Mouse (Mus musculus): ENCODE results near the gene Lcn5.
A peak's percentile ranks its signal among the peaks of the same experiment; 100 is the strongest.

Gene Lcn5

GRCm38 (mm10) chr2:25657652-25658051, at the start of gene Lcn5:
TSS of gene Lcn5 (plus strand) at chr2:25657952.
- DNase-seq (ENCODE audit: low spot score), result no peak

GRCm38 (mm10) chr2:25608671-25609070, 49.1 kb upstream of the Lcn5 start:
- no peak for DNase-seq (ENCODE audit: low spot score)

DNA sequence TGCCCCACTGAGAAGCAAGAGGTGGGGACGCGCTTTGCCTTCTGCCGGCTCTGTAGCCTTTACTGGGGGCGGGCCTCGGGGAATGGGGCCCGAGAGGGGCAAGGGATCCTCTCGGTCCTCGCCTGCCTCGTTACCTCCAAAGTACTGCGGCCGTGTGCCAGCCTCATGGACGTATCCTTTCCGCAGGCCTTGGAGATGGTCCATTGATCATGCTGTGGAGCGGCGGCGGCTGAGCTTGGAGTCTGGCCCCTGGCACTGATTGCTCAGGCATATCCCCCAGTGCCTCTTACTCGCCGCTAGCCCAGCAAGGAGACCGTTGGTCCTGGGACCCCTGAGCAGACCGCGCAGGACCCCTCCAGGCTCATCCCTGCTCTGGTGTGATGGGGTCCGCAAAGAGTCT, 41.4 kb upstream of the Lcn5 start:
- no peak for DNase-seq (ENCODE audit: low spot score)

DNA sequence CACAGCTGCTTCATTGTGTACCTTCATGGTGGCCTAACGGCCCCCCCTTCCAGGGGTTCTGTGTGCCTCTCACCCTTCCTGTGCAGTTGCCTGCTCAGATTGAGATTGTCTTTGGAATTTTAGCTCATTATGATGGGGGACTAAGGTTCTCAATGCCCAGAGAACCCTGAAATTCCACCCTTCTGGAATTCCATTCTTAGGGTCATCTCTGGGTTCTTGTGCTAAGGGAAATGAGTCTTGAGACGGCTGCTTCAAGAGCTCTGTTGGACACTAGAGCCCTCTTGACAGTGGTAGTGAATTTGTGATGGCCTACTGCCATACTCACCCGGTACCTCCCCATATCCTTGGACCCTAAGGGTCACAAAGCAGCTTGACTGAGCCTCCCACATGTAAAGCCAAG, 40.2 kb upstream of the Lcn5 start, which contains the start of gene Ccdc183:
Ccdc183 (minus strand) TSS at position 101 of the 400 bp plus-strand sequence.
- no peak for DNase-seq (ENCODE audit: low spot score)

DNA sequence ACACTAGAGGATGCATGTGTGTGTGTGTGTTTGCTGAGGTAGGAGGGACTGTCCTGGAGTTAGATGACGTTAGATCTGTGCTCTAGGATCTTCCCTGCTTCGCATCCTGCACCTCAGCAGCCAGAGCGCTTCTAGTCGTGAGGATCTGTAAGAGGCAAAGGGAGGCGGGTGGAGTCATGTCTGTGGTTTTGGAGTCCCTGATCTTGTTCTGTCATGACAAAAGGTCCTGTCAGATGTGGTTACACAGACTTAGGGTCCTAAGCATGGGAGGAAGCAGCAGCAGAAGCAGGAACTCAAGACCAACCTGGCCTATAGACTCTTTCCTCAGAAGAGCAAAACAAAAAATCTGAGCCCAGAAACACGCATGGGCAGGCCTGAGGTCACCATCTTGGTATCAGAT, 37.4 kb upstream of the Lcn5 start:
- no peak for DNase-seq (ENCODE audit: low spot score)

DNA sequence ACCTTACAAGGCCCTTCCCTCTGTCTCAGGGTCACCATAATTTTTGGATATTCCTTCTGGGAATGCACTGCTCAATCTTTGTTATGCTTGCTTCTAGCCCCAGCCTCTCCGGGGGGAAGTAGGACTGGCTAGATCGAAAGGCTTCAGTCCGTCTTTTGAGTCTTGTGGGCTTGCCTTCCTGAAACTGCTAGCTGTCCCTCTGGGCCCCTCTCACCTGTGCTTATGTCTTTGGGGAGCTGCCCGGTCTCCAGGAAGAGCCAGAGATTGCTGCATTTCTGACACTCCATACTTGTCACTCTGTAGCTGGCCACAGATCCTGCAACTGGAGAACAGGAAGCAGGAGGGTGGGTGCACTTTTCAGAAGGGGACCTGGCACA, 36.9 kb upstream of the Lcn5 start:
- DNase-seq (ENCODE audit: low spot score), result no peak

DNA sequence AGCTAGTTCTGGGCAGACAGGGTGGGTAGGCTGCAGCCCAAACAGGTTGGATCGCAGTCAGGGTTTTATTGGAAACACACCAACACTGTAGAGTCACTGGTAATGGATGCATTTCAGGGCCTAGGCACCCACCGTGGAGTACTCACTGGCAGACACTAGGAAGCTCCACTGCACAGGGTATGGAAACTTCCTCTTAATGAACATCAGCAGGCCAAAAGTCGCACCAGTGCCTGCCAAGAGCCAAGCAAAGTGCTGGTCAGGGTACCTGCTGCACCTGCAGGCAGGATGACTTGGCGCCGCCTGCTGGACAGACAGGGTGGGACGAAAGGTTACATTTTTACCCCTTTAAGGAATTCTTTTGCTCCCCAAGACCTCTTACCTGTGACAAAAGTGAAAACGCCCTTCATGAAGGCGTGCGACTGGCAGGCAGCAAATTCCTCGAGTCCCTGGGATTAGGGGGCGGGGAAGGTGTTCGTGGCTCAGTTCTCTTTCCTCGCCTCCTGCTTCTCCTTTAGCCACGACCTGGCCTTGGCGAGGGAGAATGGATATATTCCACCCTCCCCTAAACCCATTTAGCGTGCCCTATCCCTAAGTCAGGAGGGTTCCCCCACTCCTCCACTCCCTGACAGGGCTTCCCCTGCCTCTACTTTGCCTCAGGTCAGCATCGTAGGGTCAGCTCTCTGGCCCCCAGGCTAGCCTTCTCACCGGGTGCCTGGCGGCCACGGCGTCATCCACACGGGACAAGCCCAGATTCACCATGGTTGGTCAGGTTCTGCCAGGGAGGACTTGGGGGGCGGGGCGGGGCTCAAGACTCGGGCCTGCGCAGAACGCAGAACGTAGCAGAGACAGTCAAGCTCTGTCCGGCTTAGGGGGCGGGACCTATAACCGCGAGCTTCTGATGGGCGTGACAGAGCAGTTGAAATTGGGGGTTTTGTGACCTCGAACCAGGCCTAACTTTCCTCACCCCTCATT, 36.2 kb upstream of the Lcn5 start, which contains the start of gene Tmem141:
Tmem141 (minus strand) TSS at position 777 of the 972 bp plus-strand sequence.
- DNase-seq (ENCODE audit: low spot score), result peak; percentile 80

- DNase-seq (ENCODE audit: low spot score), result no peak
Observed at GRCm38 (mm10) chr2:25625986-25626385, 31.8 kb upstream of the Lcn5 start.

- no peak for DNase-seq (ENCODE audit: low spot score)
Observed at GRCm38 (mm10) chr2:25627811-25628210, 29.9 kb upstream of the Lcn5 start, which contains the start of gene Fcna. TSS of gene Fcna (minus strand) at chr2:25628030.

- no peak for DNase-seq (ENCODE audit: low spot score)
Observed at GRCm38 (mm10) chr2:25628738-25629137, 29.0 kb upstream of the Lcn5 start.

- no peak for DNase-seq (ENCODE audit: low spot score)
Observed at GRCm38 (mm10) chr2:25633616-25634015, 24.1 kb upstream of the Lcn5 start.

DNA sequence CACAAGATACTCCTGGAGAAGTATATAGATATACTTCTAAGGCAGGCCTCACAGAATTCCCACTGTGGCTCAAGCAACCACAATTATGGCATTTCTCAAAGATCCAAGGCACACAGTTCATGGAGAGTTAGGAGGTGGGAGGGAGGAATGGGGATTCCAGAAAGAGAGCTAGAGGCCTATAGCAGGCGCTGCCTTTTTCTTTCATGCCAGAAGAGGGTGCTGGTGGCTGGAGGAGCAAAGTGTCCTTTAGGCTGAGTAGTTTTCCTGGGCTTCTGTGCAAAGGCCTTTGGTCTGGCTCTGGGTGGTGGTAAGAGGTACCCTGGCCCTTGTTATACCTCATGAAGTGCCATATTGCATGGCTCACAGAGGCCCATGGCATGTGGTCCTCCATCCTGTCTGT, 23.7 kb upstream of the Lcn5 start:
- no peak for DNase-seq (ENCODE audit: low spot score)

- peak; percentile 18 for DNase-seq (ENCODE audit: low spot score)
Observed at GRCm38 (mm10) chr2:25639890-25640289, 17.9 kb upstream of the Lcn5 start.

- no peak for DNase-seq (ENCODE audit: low spot score)
Observed at GRCm38 (mm10) chr2:25652902-25653301, 4.8 kb upstream of the Lcn5 start, which contains the start of gene Lcn8. TSS of gene Lcn8 (plus strand) at chr2:25653120.

DNA sequence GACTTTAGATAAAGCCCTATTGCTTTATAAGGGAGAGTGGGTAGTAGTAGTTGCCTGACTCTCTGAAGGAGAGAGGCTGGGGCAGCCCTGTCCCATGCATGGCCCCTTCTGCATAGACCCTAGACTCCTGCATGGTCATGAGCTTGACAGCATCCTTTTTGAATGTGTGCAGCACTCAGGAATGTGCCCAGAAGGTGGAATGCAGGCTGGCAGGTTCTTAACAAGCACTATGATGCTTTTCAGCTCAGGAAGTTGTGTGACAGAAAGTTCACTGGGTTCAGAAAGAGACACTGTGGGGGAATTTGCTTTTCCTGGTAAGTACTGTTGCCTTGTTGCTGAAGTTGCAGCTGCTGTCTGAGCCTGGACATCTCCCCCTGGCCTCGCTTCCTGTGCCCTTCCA, 3.2 kb upstream of the Lcn5 start:
- no peak for DNase-seq (ENCODE audit: low spot score)

DNA sequence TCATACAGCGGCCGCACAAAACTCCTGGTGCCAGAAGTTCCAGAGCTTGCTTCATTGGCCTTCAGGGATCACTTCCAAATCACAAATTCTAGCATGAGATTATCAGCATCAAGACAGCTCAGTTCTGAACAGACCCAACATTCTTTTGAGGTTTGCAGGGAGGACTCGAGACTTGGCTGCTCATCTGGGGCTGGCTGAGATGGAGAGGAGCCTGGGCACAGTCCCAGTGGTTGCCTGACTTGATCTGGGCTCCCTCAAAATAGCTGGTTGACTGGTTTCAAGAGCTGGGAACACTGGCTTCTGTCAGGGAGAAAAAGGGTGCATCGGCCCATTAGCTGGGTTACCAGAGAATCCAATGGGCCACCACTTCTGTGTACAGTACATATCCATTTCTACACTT, 1.1 kb upstream of the Lcn5 start:
- DNase-seq (ENCODE audit: low spot score), result peak; percentile 6

GRCm38 (mm10) chr2:25657246-25657645, 506 bp upstream of the Lcn5 start:
- no peak for DNase-seq (ENCODE audit: low spot score)

GRCm38 (mm10) chr2:25660279-25660678, 2.5 kb downstream of the Lcn5 start:
- no peak for DNase-seq (ENCODE audit: low spot score)

DNA sequence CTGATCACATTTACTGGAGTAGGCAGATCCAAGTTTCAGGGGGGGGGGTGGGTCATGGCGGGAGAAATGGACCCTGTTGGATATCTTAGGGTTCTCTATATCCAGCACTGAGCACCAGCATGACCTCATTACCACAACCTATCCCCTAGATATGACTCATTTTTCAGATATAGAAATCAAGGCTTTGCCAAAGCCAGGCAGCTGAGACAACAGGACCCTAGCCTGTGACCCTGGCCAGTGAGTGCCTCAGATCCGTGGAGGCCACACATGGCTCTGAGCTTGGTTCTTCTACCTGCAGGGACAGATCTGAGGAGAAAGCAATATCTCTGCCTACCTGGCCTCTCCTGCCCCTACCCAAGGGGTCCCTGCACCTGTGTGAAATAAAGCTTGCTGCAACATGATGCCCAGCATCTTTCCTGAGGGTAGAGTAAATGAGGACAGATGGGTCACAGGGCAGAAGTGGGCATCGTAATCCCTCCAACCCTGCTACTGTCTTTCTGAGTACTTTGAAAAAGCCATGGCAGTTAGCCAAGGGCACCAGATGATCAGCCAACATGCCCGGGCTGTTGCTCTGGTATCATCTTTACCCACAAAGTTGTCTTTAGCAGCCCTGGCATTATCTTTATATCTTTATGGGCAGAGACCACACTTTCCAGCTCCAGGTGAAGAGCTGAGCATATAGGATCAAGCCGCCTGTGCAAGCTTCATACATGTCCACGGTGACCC, 3.7 kb downstream of the Lcn5 start:
- DNase-seq (ENCODE audit: low spot score), result no peak

- peak; percentile 41 for DNase-seq (ENCODE audit: low spot score)
Observed at GRCm38 (mm10) chr2:25663511-25663910, 5.8 kb downstream of the Lcn5 start.

- DNase-seq (ENCODE audit: low spot score), result no peak
Observed at GRCm38 (mm10) chr2:25664125-25664524, 6.4 kb downstream of the Lcn5 start.

DNA sequence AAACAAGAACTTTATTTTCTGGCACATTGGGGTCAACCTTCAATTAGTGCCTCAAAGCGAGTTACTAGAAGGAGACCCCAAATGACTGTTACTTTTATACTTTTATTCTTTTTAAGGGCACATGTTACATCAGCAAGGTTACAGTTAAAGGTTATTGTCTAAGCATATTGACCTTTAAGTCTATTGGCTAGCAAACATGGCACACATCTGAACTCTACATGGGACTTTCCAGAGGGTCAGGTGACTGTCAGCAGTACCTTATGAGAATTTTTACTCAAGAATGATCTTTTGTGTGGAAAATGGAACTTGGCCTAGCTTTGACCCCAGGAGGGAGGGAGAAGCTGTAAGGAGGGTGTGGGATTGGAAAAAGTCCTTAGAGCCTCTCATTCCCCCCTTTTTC, 8.8 kb downstream of the Lcn5 start:
- DNase-seq (ENCODE audit: low spot score), result no peak

DNA sequence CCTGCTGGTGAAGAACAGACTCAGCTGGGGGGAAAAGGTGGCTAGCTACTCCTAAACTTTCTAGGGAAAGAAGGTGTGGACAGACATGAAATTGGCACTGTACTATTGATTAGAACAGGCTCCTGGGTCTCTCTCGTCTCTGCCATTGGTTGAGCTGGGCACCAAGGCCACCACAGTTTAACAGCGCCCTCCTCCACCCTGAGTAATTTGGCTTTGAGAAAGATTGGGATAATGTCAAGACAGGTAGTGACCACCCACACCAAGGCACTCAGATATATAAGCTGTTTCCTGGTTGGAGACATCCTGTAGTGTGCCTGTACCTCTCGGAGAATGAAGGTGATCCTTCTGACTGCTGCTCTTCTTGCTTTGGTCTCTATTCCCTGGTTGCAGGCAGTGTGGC, 18.7 kb downstream of the Lcn5 start, which contains the start of gene Lcn6:
Lcn6 (plus strand) TSS at position 301 of the 400 bp plus-strand sequence.
- DNase-seq (ENCODE audit: low spot score), result no peak

Data from adipocyte (in vitro differentiated cells).